Mouse (Mus musculus) lung, embryonic 15.5 days (tissue): ENCODE results near the gene Negr1. TPM values are rescaled to one million over a fixed set of nuclear protein-coding genes. Genes with fewer than 3 reads are reported as not detected.

Experiments used
- ATAC-seq: fragments of 200-750 bp; cut with Nextera tagmentation; 2 replicates; pipeline ENCODE4 v1.8.0; 2017; ENCODE audit warnings: moderate number of reproducible peaks, borderline replicate concordance; ENCODE audit not compliant: low FRiP score, low TSS enrichment; ENCODE audit errors: extremely low read depth
- H3K27ac ChIP-seq: fragments of 300-500 bp; sonication (generic); 2 replicates; pipeline ENCODE4 v1.5.1; 2015; ENCODE audit warnings: moderate library complexity, mild to moderate bottlenecking, inconsistent platforms
- H3K27me3 ChIP-seq: fragments of 300-500 bp; sonication (generic); 2 replicates; pipeline ENCODE4 v1.6.1; 2015; ENCODE audit warnings: inconsistent platforms
- H3K36me3 ChIP-seq: fragments of 300-500 bp; sonication (generic); 2 replicates; pipeline ENCODE4 v1.6.1; 2015; ENCODE audit warnings: inconsistent platforms
- H3K4me1 ChIP-seq: fragments of 300-500 bp; sonication (generic); 2 replicates; pipeline ENCODE4 v1.6.1; 2015; ENCODE audit warnings: inconsistent platforms
- H3K4me2 ChIP-seq: fragments of 300-500 bp; sonication (generic); 2 replicates; pipeline ENCODE4 v1.6.1; 2015; ENCODE audit warnings: inconsistent platforms, mild to moderate bottlenecking, moderate library complexity
- H3K4me3 ChIP-seq: fragments of 300-500 bp; sonication (generic); 2 replicates; pipeline ENCODE4 v1.5.1; 2015; ENCODE audit warnings: mild to moderate bottlenecking, inconsistent platforms
- H3K9ac ChIP-seq: fragments of 300-500 bp; sonication (generic); 2 replicates; pipeline ENCODE4 v1.6.1; 2015; ENCODE audit warnings: inconsistent platforms
- H3K9me3 ChIP-seq: fragments of 300-500 bp; sonication (generic); 2 replicates; pipeline ENCODE4 v1.6.1; 2016; ENCODE audit warnings: inconsistent platforms
- WGBS: fragments of 180-500 bp; shearing (Covaris S2); methylation state at CpG from one replicate; pipeline ENCODE4 v1.1.7; 2015; 5-methylcytosine and 5-hydroxymethylcytosine counted together
- polyA plus RNA-seq: library from polyadenylated mRNA; unstranded; fragments of >200 nt; fragmentation: Nextera tagmentation; extraction: Ambion mirVana; gene quantifications from 2 replicates; pipeline ENCODE4 v1.2.1, GENCODE M21; 2015

Gene Negr1
- polyA plus RNA-seq, 1 experiment from 2014 or later = 7.5 TPM

GRCm38 (mm10) chr3:156885689-156886088, 324.1 kb downstream of the Negr1 start:
- no peak for ATAC-seq
- WGBS = 78% methylated on average over 1 of the region's 1 CpGs
- no peaks in the 10 kb centered on the region for H3K4me1 ChIP-seq
- H3K27ac ChIP-seq = no peak overlapping the region
- H3K36me3 ChIP-seq = no peaks in the 10 kb centered on the region
- H3K9me3 ChIP-seq = no peaks in the 10 kb centered on the region
- no peak overlapping the region for H3K9ac ChIP-seq
- H3K27me3 ChIP-seq = no peaks in the 10 kb centered on the region
- H3K4me2 ChIP-seq = no peak overlapping the region
- no peak overlapping the region for H3K4me3 ChIP-seq

GRCm38 (mm10) chr3:156886915-156887314, 325.3 kb downstream of the Negr1 start:
- no peak for ATAC-seq
- 80% methylated on average over 3 of the region's 3 CpGs for WGBS
- H3K4me1 ChIP-seq = no peaks in the 10 kb centered on the region

GRCm38 (mm10) chr3:156890986-156891385, 329.4 kb downstream of the Negr1 start:
- Histone ChIP-seq H3K9ac (no peak overlapping the region), H3K27me3 (no peaks in the 10 kb centered on the region), H3K4me2 (no peak overlapping the region), H3K9me3 (no peaks in the 10 kb centered on the region), H3K4me1 (no peaks in the 10 kb centered on the region), H3K27ac (no peak overlapping the region), H3K4me3 (no peak overlapping the region), H3K36me3 (no peaks in the 10 kb centered on the region)
- WGBS = 55% methylated on average over 4 of the region's 4 CpGs
- ATAC-seq = no peak

More at GRCm38 (mm10) chr3:156886915-156887314, 325.3 kb downstream of the Negr1 start:
- H3K36me3 ChIP-seq = no peaks in the 10 kb centered on the region
- no peak overlapping the region for H3K27ac ChIP-seq
- H3K9me3 ChIP-seq = no peaks in the 10 kb centered on the region
- H3K27me3 ChIP-seq = no peaks in the 10 kb centered on the region
- H3K4me2 ChIP-seq = no peak overlapping the region
- no peak overlapping the region for H3K4me3 ChIP-seq
- H3K9ac ChIP-seq = no peak overlapping the region

GRCm38 (mm10) chr3:156895322-156895721, 333.7 kb downstream of the Negr1 start:
- H3K4me1 ChIP-seq = no peaks in the 10 kb centered on the region
- no peak for ATAC-seq
- no peak overlapping the region for H3K9ac ChIP-seq
- 59% methylated on average over 4 of the region's 4 CpGs for WGBS
- H3K27me3 ChIP-seq = no peaks in the 10 kb centered on the region
- no peak overlapping the region for H3K4me3 ChIP-seq
- H3K4me2 ChIP-seq = no peak overlapping the region
- H3K9me3 ChIP-seq = no peaks in the 10 kb centered on the region
- no peak overlapping the region for H3K27ac ChIP-seq
- no peaks in the 10 kb centered on the region for H3K36me3 ChIP-seq

GRCm38 (mm10) chr3:156896106-156896505, 334.5 kb downstream of the Negr1 start:
- Histone ChIP-seq H3K4me1 (no peaks in the 10 kb centered on the region), H3K27me3 (no peaks in the 10 kb centered on the region), H3K9me3 (no peaks in the 10 kb centered on the region), H3K4me2 (no peak overlapping the region), H3K27ac (no peak overlapping the region), H3K36me3 (no peaks in the 10 kb centered on the region), H3K9ac (no peak overlapping the region), H3K4me3 (no peak overlapping the region)
- WGBS = 72% methylated on average over 4 of the region's 4 CpGs
- no peak for ATAC-seq

- Histone ChIP-seq H3K27me3 (no peaks in the 10 kb centered on the region), H3K9me3 (no peaks in the 10 kb centered on the region), H3K4me3 (no peak overlapping the region), H3K36me3 (no peaks in the 10 kb centered on the region), H3K27ac (no peak overlapping the region), H3K9ac (no peak overlapping the region), H3K4me2 (no peak overlapping the region), H3K4me1 (no peaks in the 10 kb centered on the region)
- ATAC-seq = no peak
- WGBS = 60% methylated on average over 1 of the region's 1 CpGs
Observed at GRCm38 (mm10) chr3:156896552-156896951, 335.0 kb downstream of the Negr1 start.

GRCm38 (mm10) chr3:156901140-156901539, 339.5 kb downstream of the Negr1 start:
- H3K4me2 ChIP-seq = no peak overlapping the region
- H3K27me3 ChIP-seq = no peaks in the 10 kb centered on the region
- no peak overlapping the region for H3K4me3 ChIP-seq
- no peaks in the 10 kb centered on the region for H3K9me3 ChIP-seq
- H3K27ac ChIP-seq = no peak overlapping the region
- 54% methylated on average over 3 of the region's 3 CpGs for WGBS
- no peak for ATAC-seq
- no peaks in the 10 kb centered on the region for H3K36me3 ChIP-seq
- no peak overlapping the region for H3K9ac ChIP-seq
- no peaks in the 10 kb centered on the region for H3K4me1 ChIP-seq

- H3K4me1 ChIP-seq = no peaks in the 10 kb centered on the region
- no peak overlapping the region for H3K9ac ChIP-seq
- no peaks in the 10 kb centered on the region for H3K27me3 ChIP-seq
- no peak for ATAC-seq
- no peaks in the 10 kb centered on the region for H3K36me3 ChIP-seq
- H3K9me3 ChIP-seq = no peaks in the 10 kb centered on the region
- no peak overlapping the region for H3K4me2 ChIP-seq
- H3K27ac ChIP-seq = no peak overlapping the region
- WGBS = 76% methylated on average over 9 of the region's 9 CpGs
- H3K4me3 ChIP-seq = no peak overlapping the region
Observed at GRCm38 (mm10) chr3:156903925-156904576, 342.5 kb downstream of the Negr1 start.

- Histone ChIP-seq H3K27me3 (no peaks in the 10 kb centered on the region), H3K4me2 (no peak overlapping the region), H3K36me3 (no peaks in the 10 kb centered on the region), H3K9ac (no peak overlapping the region), H3K9me3 (no peaks in the 10 kb centered on the region), H3K4me3 (no peak overlapping the region), H3K27ac (no peak overlapping the region), H3K4me1 (no peaks in the 10 kb centered on the region)
- 71% methylated on average over 3 of the region's 3 CpGs for WGBS
- no peak for ATAC-seq
Observed at GRCm38 (mm10) chr3:156912816-156913215, 351.2 kb downstream of the Negr1 start.

GRCm38 (mm10) chr3:156921369-156921768, 359.8 kb downstream of the Negr1 start:
- Histone ChIP-seq H3K27me3 (no peaks in the 10 kb centered on the region), H3K4me2 (no peak overlapping the region), H3K4me1 (no peaks in the 10 kb centered on the region), H3K36me3 (no peaks in the 10 kb centered on the region), H3K9ac (no peak overlapping the region), H3K9me3 (no peaks in the 10 kb centered on the region), H3K4me3 (no peak overlapping the region), H3K27ac (no peak overlapping the region)
- ATAC-seq = no peak

GRCm38 (mm10) chr3:156923159-156923558, 361.6 kb downstream of the Negr1 start:
- Histone ChIP-seq H3K4me1 (no peaks in the 10 kb centered on the region), H3K4me2 (no peak overlapping the region), H3K36me3 (no peaks in the 10 kb centered on the region), H3K27ac (no peak overlapping the region), H3K9me3 (no peaks in the 10 kb centered on the region), H3K9ac (no peak overlapping the region), H3K4me3 (no peak overlapping the region), H3K27me3 (no peaks in the 10 kb centered on the region)
- WGBS = 92% methylated on average over 1 of the region's 1 CpGs
- ATAC-seq = no peak

- Histone ChIP-seq H3K9me3 (no peaks in the 10 kb centered on the region), H3K27ac (no peak overlapping the region), H3K4me1 (peaks cover 3% of the 10 kb centered on the region; the same call in 1 of the 2 replicates), H3K9ac (no peak overlapping the region), H3K4me2 (no peak overlapping the region), H3K27me3 (no peaks in the 10 kb centered on the region), H3K36me3 (no peaks in the 10 kb centered on the region), H3K4me3 (no peak overlapping the region)
- WGBS = 62% methylated on average over 5 of the region's 5 CpGs
- no peak for ATAC-seq
Observed at GRCm38 (mm10) chr3:156925102-156925501, 363.5 kb downstream of the Negr1 start.
